Mouse (Mus musculus) embryonic facial prominence, embryonic 14.5 days (tissue): ENCODE data around the gene Scp2. TPM values are rescaled to one million over a fixed set of nuclear protein-coding genes. Genes with fewer than 3 reads are reported as not detected.

Source experiments
- ATAC-seq: fragments of 200-750 bp; cut with Nextera tagmentation; 2 replicates; pipeline ENCODE4 v1.8.0; 2017; ENCODE audit warnings: low read depth, moderate number of reproducible peaks, moderate TSS enrichment
- DNase-seq: peaks from one replicate; pipeline ENCODE4 v3.0.0-alpha.2; 2015; ENCODE audit warnings: low spot score
- H3K27ac ChIP-seq: fragments of 300-500 bp; sonication (generic); replicated peaks from 2 replicates; pipeline ENCODE4 v1.5.1; 2014; ENCODE audit warnings: low read depth, mild to moderate bottlenecking, low read length, moderate library complexity
- H3K27me3 ChIP-seq: fragments of 300-500 bp; sonication (generic); replicated peaks from 2 replicates; pipeline ENCODE4 v1.6.1; 2014; ENCODE audit warnings: low read length; ENCODE audit not compliant: control insufficient read depth, insufficient read depth
- H3K36me3 ChIP-seq: fragments of 300-500 bp; sonication (generic); 2 replicates; pipeline ENCODE4 v1.6.1; 2014; ENCODE audit warnings: low read length, mixed read lengths; ENCODE audit not compliant: control insufficient read depth, insufficient read depth
- H3K4me1 ChIP-seq: fragments of 300-500 bp; sonication (generic); 2 replicates; pipeline ENCODE4 v1.6.1; 2014; ENCODE audit warnings: antibody characterized with exemption, low read length; ENCODE audit not compliant: control insufficient read depth, insufficient read depth
- H3K4me2 ChIP-seq: fragments of 300-500 bp; sonication (generic); 2 replicates; pipeline ENCODE4 v1.6.1; 2014; ENCODE audit warnings: low read depth, mild to moderate bottlenecking, low read length, moderate library complexity, mixed read lengths
- H3K4me3 ChIP-seq: fragments of 300-500 bp; sonication (generic); 2 replicates; pipeline ENCODE4 v1.5.1; 2014; ENCODE audit warnings: low read depth, mild to moderate bottlenecking, low read length
- H3K9ac ChIP-seq: fragments of 300-500 bp; sonication (generic); 2 replicates; pipeline ENCODE4 v1.6.1; 2014; ENCODE audit warnings: low read depth, mild to moderate bottlenecking, low read length, moderate library complexity, mixed read lengths
- H3K9me3 ChIP-seq: fragments of 300-500 bp; sonication (generic); 2 replicates; pipeline ENCODE4 v1.6.1; 2016; ENCODE audit warnings: low read length; ENCODE audit not compliant: control insufficient read depth
- WGBS: fragments of 180-500 bp; shearing (Covaris S2); extraction: QIAGEN DNeasy Blood & Tissue Kit; methylation state at CpG from one replicate; pipeline ENCODE4 v1.1.7; 2014; 5-methylcytosine and 5-hydroxymethylcytosine counted together
- polyA plus RNA-seq: library from polyadenylated mRNA; unstranded; fragments of >200 nt; fragmentation: Nextera tagmentation; extraction: Ambion mirVana; gene quantifications from 2 replicates; pipeline ENCODE4 v1.2.1, GENCODE M21; 2014

The Scp2 gene
- polyA plus RNA-seq, 1 experiment from 2014 or later, result 200 TPM

GRCm38 (mm10) chr4:108026193-108026592 lies 118.6 kb downstream of the Scp2 start:
- Histone ChIP-seq H3K4me2 (no peak overlapping the region), H3K27ac (no peak overlapping the region), H3K4me1 (peaks cover 5% of the 10 kb centered on the region; the same call in 1 of the 2 replicates), H3K4me3 (no peak overlapping the region), H3K9ac (no peak overlapping the region), H3K9me3 (no peaks in the 10 kb centered on the region), H3K27me3 (peaks cover 11% of the 10 kb centered on the region; the same call in 1 of the 2 replicates), H3K36me3 (no peaks in the 10 kb centered on the region)
- ATAC-seq, result no peak
- WGBS, result 52% methylated on average over 3 of the region's 3 CpGs
- no peak for DNase-seq

DNA sequence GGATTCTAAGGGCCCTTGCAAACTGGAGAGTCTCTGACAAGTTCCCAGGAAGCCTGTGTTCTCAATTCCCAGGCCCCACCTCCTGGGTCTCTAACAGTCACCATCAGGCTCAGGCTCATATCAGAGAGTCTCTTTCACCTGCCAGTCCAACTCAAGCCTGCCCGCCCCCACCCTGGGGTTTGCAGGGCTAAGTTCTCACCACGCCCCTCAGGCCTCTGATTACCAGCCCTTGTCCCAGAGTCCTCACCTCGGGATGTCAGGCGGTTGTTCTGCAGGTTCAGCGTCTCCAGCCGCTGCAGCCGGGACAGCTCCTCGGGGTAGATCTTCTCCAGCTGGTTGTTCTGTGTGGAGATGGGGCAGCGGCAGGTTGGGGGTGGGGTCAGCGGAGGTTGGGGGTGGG lies 119.5 kb downstream of the Scp2 start:
- 10% methylated on average over 10 of the region's 10 CpGs for WGBS
- Histone ChIP-seq H3K4me2 (peak overlapping the region; percentile 18; the same call in 1 of the 2 replicates), H3K4me1 (peaks cover 5% of the 10 kb centered on the region; the same call in 1 of the 2 replicates), H3K9me3 (no peaks in the 10 kb centered on the region), H3K9ac (no peak overlapping the region), H3K27ac (no peak overlapping the region), H3K27me3 (0 out of 2 replicates have a peak, but pooled peaks cover 2% of the 10 kb centered on the region), H3K4me3 (no peak overlapping the region), H3K36me3 (no peaks in the 10 kb centered on the region)
- DNase-seq (peak; percentile 22), ATAC-seq (peak; percentile 37; the same call in 1 of the 2 replicates)

- Histone ChIP-seq H3K36me3 (no peaks in the 10 kb centered on the region), H3K9ac (no peak overlapping the region), H3K27ac (no peak overlapping the region), H3K4me3 (no peak overlapping the region), H3K9me3 (no peaks in the 10 kb centered on the region), H3K4me1 (peaks cover 5% of the 10 kb centered on the region; the same call in 1 of the 2 replicates), H3K27me3 (no peaks in the 10 kb centered on the region), H3K4me2 (no peak overlapping the region)
- ATAC-seq (peak; percentile 42; the same call in 1 of the 2 replicates), DNase-seq (no peak)
- 63% methylated on average over 5 of the region's 5 CpGs for WGBS
Measured at GRCm38 (mm10) chr4:108024641-108025040, 120.2 kb downstream of the Scp2 start.

- Histone ChIP-seq H3K27ac (no peak overlapping the region), H3K4me1 (peaks cover 5% of the 10 kb centered on the region; the same call in 1 of the 2 replicates), H3K9ac (no peak overlapping the region), H3K4me3 (no peak overlapping the region), H3K4me2 (no peak overlapping the region), H3K27me3 (no peaks in the 10 kb centered on the region), H3K36me3 (no peaks in the 10 kb centered on the region), H3K9me3 (no peaks in the 10 kb centered on the region)
- WGBS, result 74% methylated on average over 4 of the region's 4 CpGs
- ATAC-seq, result no peak
- no peak for DNase-seq
Measured at GRCm38 (mm10) chr4:108023186-108023585, 121.6 kb downstream of the Scp2 start.

DNA sequence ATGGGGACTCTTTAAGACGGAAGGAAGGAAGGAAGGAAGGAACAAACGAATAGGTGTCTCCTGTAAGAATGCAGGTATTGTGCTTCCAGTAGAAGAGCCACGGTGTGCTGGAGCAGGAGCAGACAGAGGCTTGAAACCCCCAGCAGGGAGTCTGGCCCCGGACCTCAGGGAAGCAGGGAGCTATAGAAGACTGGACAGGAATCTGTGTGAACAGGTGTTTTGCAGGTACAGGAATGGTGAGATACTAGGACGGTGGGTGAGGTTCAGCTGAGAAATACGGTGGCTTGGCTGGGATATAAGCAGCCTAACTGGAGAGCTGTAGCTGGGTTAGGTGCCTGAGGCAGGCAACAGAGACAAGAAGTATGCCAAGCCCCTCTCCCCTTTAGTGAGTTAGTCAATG lies 124.6 kb downstream of the Scp2 start:
- ATAC-seq, result no peak
- Histone ChIP-seq H3K4me2 (no peak overlapping the region), H3K9ac (no peak overlapping the region), H3K4me1 (peaks cover under 1% of the 10 kb centered on the region; the same call in 1 of the 2 replicates), H3K27ac (no peak overlapping the region), H3K4me3 (no peak overlapping the region), H3K27me3 (no peaks in the 10 kb centered on the region), H3K9me3 (no peaks in the 10 kb centered on the region), H3K36me3 (no peaks in the 10 kb centered on the region)
- 82% methylated on average over 6 of the region's 6 CpGs for WGBS
- no peak for DNase-seq

DNA sequence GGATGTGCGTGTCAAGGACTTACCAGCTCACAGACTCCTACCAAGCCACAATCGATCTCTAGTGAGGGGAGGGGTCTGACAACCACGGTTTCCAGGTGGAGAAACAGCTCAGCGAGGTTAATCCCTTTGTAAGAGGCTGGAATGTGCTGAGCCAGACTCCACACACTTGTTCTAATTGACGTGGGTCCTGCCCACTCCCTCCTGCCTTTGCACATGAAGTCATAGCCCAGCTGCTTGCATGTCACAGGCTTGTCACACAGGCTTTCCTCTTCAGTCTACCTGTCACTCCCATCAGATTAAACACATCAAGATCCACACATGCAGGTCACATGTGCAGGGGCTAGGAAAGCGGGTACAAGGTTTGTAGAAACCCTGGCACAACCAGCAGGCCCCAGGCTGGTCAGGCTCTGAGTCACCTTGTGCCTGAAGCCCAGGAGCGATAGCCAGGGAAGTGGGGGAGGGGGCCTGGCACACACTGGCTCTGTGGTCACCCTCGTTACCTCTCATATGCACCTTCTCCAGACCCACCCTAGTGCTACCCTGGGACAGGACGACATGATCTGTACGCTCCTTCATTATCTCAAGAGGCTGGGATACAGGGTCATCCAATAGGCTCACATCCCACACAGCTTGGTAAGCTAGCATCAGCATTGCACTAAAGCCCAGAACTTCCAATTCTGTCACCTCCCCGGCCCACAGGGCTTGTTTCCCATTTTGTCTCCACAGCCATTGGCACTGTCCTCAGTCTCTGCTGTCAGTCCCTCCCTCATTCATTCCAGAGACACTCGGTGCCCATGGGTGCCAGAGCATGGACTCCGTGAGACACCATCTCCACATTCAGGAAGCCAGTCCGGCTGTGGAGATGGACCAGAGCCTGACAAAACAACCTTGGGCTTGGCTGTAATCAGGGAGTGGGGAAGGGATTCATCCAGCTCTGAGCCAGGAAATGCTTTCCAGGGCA lies 125.6 kb downstream of the Scp2 start:
- DNase-seq (peak; percentile 62), ATAC-seq (peak; percentile 76)
- no peak overlapping the region for H3K9ac ChIP-seq
- no peak overlapping the region for H3K27ac ChIP-seq
- WGBS, result 44% methylated on average over 14 of the region's 14 CpGs
- no peaks in the 10 kb centered on the region for H3K27me3 ChIP-seq
- H3K36me3 ChIP-seq, result no peaks in the 10 kb centered on the region
- H3K9me3 ChIP-seq, result no peaks in the 10 kb centered on the region
- H3K4me2 ChIP-seq, result no peak overlapping the region
- H3K4me3 ChIP-seq, result no peak overlapping the region
- no peaks in the 10 kb centered on the region for H3K4me1 ChIP-seq

- WGBS, result 26% methylated on average over 10 of the region's 10 CpGs
- no peak overlapping the region for H3K4me2 ChIP-seq
- peak; percentile 11 for DNase-seq
Measured at GRCm38 (mm10) chr4:108018241-108018923, 126.4 kb downstream of the Scp2 start.

GRCm38 (mm10) chr4:108017839-108018238 lies 127.0 kb downstream of the Scp2 start:
- ATAC-seq (no peak), DNase-seq (no peak)
- Histone ChIP-seq H3K27ac (no peak overlapping the region), H3K9me3 (no peaks in the 10 kb centered on the region), H3K9ac (no peak overlapping the region), H3K4me2 (no peak overlapping the region), H3K4me1 (no peaks in the 10 kb centered on the region), H3K4me3 (no peak overlapping the region), H3K36me3 (no peaks in the 10 kb centered on the region), H3K27me3 (no peaks in the 10 kb centered on the region)
- WGBS, result 85% methylated on average over 7 of the region's 7 CpGs

More at GRCm38 (mm10) chr4:108018241-108018923, 126.4 kb downstream of the Scp2 start:
- Histone ChIP-seq H3K36me3 (no peaks in the 10 kb centered on the region), H3K27ac (no peak overlapping the region), H3K9ac (no peak overlapping the region), H3K4me3 (no peak overlapping the region), H3K4me1 (no peaks in the 10 kb centered on the region), H3K27me3 (no peaks in the 10 kb centered on the region), H3K9me3 (no peaks in the 10 kb centered on the region)
- peak; percentile 32; the same call in 1 of the 2 replicates for ATAC-seq
